Mouse (Mus musculus) myocyte (in vitro differentiated cells): ENCODE results near the gene AI481877. TPM values are rescaled to one million over a fixed set of nuclear protein-coding genes. Genes with fewer than 3 reads are reported as not detected.

Source experiments
- H3K27me3 ChIP-seq: one replicate; pipeline ENCODE4 v1.6.1; 2011; ENCODE audit not compliant: control insufficient read depth, insufficient read depth, insufficient read length
- H3K36me3 ChIP-seq: one replicate; pipeline ENCODE4 v1.6.1; 2011; ENCODE audit not compliant: control insufficient read depth, insufficient read depth
- H3K4me2 ChIP-seq: one replicate; pipeline ENCODE4 v1.6.1; 2011; ENCODE audit warnings: low read depth, control low read depth
- H3K4me3 ChIP-seq: one replicate; pipeline ENCODE4 v1.5.1; 2011; ENCODE audit warnings: mild to moderate bottlenecking, control low read depth, moderate library complexity
- H3K79me2 ChIP-seq: one replicate; pipeline ENCODE4 v1.6.1; 2011; ENCODE audit not compliant: control insufficient read depth, insufficient read depth
- H3ac ChIP-seq: one replicate; pipeline ENCODE4 v1.6.1; 2011; ENCODE audit not compliant: control insufficient read depth, insufficient read length
- CEBPB ChIP-seq: IDR thresholded peaks from 2 replicates; pipeline ENCODE4 v1.6.1; 2011; ENCODE audit warnings: mild to moderate bottlenecking, moderate library complexity; ENCODE audit not compliant: poor library complexity, insufficient read depth, severe bottlenecking
- E2F4 ChIP-seq: IDR thresholded peaks from one replicate; pipeline ENCODE4 v1.6.1; 2011; ENCODE audit warnings: mild to moderate bottlenecking, control low read depth, moderate library complexity; ENCODE audit not compliant: insufficient read depth
- MAX ChIP-seq: IDR thresholded peaks from one replicate; pipeline ENCODE4 v1.6.1; 2011; ENCODE audit warnings: low read depth, mild to moderate bottlenecking, control low read depth
- MYOD1 ChIP-seq, 3 experiments: IDR thresholded peaks; one replicate each; pipeline ENCODE4 v1.6.1; 2011; ENCODE audit warnings: control low read depth in 2 of 3, low read depth in 2 of 3, mild to moderate bottlenecking in 2 of 3, moderate library complexity in 1 of 3; ENCODE audit not compliant: insufficient read length in 2 of 3, control insufficient read depth in 1 of 3
- MYOG ChIP-seq, 3 experiments: IDR thresholded peaks; one replicate each; pipeline ENCODE4 v1.6.1; 2011; ENCODE audit warnings: control low read depth in 2 of 3, low read depth in 2 of 3, mild to moderate bottlenecking in 2 of 3; ENCODE audit not compliant: insufficient read length in 2 of 3, control insufficient read depth in 1 of 3, insufficient read depth in 1 of 3
- POLR2A ChIP-seq: IDR thresholded peaks from one replicate; pipeline ENCODE4 v1.6.1; 2011; ENCODE audit warnings: low read depth, mild to moderate bottlenecking, control low read depth, moderate library complexity; ENCODE audit not compliant: insufficient read length
- POLR2AphosphoS2 ChIP-seq: IDR thresholded peaks from one replicate; pipeline ENCODE4 v1.6.1; 2011; ENCODE audit warnings: low read depth, control low read depth; ENCODE audit not compliant: insufficient read length
- REST ChIP-seq: IDR thresholded peaks from one replicate; pipeline ENCODE4 v1.6.1; 2011; ENCODE audit warnings: mild to moderate bottlenecking, control low read depth, moderate library complexity; ENCODE audit not compliant: insufficient read depth, insufficient read length
- SRF ChIP-seq: IDR thresholded peaks from one replicate; pipeline ENCODE4 v1.6.1; 2011; ENCODE audit warnings: low read depth; ENCODE audit not compliant: control insufficient read depth, insufficient read length
- TCF12 ChIP-seq: IDR thresholded peaks from one replicate; pipeline ENCODE4 v1.6.1; 2011; ENCODE audit warnings: mild to moderate bottlenecking, control low read depth; ENCODE audit not compliant: poor library complexity, insufficient read depth, severe bottlenecking
- TCF3 ChIP-seq: IDR thresholded peaks from one replicate; pipeline ENCODE4 v1.6.1; 2011; ENCODE audit warnings: low read depth, control low read depth; ENCODE audit not compliant: insufficient read length
- USF1 ChIP-seq: IDR thresholded peaks from one replicate; pipeline ENCODE4 v1.6.1; 2011; ENCODE audit warnings: low read depth, mild to moderate bottlenecking, control low read depth, moderate library complexity
- polyA plus RNA-seq: library from polyadenylated mRNA; unstranded; fragments of >200 nt; fragmentation: generic; extraction: Trizol; gene quantifications from one replicate; pipeline ENCODE4 v1.2.1, GENCODE M21; 2012; ENCODE audit warnings: missing spikeins

The AI481877 gene
- polyA plus RNA-seq, 1 experiment, result 0.01 TPM

- no peak overlapping the region for H3ac ChIP-seq
- no peaks in the 10 kb centered on the region for H3K36me3 ChIP-seq
- TF ChIP-seq POLR2A, result no peak
- no peak for TF ChIP-seq TCF12
- no peak for TF ChIP-seq MYOD1 (IDR thresholded peaks at IDR 0.05; ENCODE audit: control insufficient read depth in 1 of 3, insufficient read length in 2 of 3, low read depth in 2 of 3)
- TF ChIP-seq TCF3, result no peak
- TF ChIP-seq REST, result no peak
- no peak for TF ChIP-seq CEBPB
- TF ChIP-seq MAX, result no peak
- TF ChIP-seq USF1, result no peak
- no peak for TF ChIP-seq E2F4
- TF ChIP-seq POLR2AphosphoS2, result no peak
- no peak for TF ChIP-seq MYOG (IDR thresholded peaks at IDR 0.05; ENCODE audit: control insufficient read depth in 1 of 3, insufficient read depth in 1 of 3, insufficient read length in 2 of 3, low read depth in 2 of 3)
- no peak for TF ChIP-seq SRF
- H3K4me2 ChIP-seq, result no peak overlapping the region
- no peaks in the 10 kb centered on the region for H3K27me3 ChIP-seq
- H3K4me3 ChIP-seq, result no peak overlapping the region
- no peaks in the 10 kb centered on the region for H3K79me2 ChIP-seq
These were observed 76.3 kb downstream of the AI481877 start for GRCm38 (mm10) chr4:59062526-59062925.

GRCm38 (mm10) chr4:59057929-59058328, 80.9 kb downstream of the AI481877 start:
- H3K27me3 ChIP-seq, result no peaks in the 10 kb centered on the region
- H3K4me2 ChIP-seq, result no peak overlapping the region
- H3K36me3 ChIP-seq, result no peaks in the 10 kb centered on the region
- TF ChIP-seq CEBPB, result no peak
- no peak for TF ChIP-seq TCF3
- no peak for TF ChIP-seq MYOG (IDR thresholded peaks at IDR 0.05; ENCODE audit: control insufficient read depth in 1 of 3, insufficient read depth in 1 of 3, insufficient read length in 2 of 3, low read depth in 2 of 3)
- no peak for TF ChIP-seq MYOD1 (IDR thresholded peaks at IDR 0.05; ENCODE audit: control insufficient read depth in 1 of 3, insufficient read length in 2 of 3, low read depth in 2 of 3)
- H3ac ChIP-seq, result no peak overlapping the region
- H3K79me2 ChIP-seq, result no peaks in the 10 kb centered on the region
- no peak overlapping the region for H3K4me3 ChIP-seq

- no peaks in the 10 kb centered on the region for H3K79me2 ChIP-seq
- H3K4me2 ChIP-seq, result no peak overlapping the region
- no peak overlapping the region for H3K4me3 ChIP-seq
- no peaks in the 10 kb centered on the region for H3K36me3 ChIP-seq
- H3K27me3 ChIP-seq, result no peaks in the 10 kb centered on the region
- H3ac ChIP-seq, result no peak overlapping the region
- TF ChIP-seq SRF (no peak), E2F4 (no peak), MAX (no peak), TCF12 (no peak), USF1 (no peak), POLR2AphosphoS2 (no peak), MYOG (IDR thresholded peaks at IDR 0.05; ENCODE audit: control insufficient read depth in 1 of 3, insufficient read depth in 1 of 3, insufficient read length in 2 of 3, low read depth in 2 of 3) (no peak), CEBPB (no peak), POLR2A (no peak), TCF3 (no peak), REST (no peak), MYOD1 (IDR thresholded peaks at IDR 0.05; ENCODE audit: control insufficient read depth in 1 of 3, insufficient read length in 2 of 3, low read depth in 2 of 3) (no peak)
These were observed 87.7 kb downstream of the AI481877 start for GRCm38 (mm10) chr4:59051081-59051480.

- no peaks in the 10 kb centered on the region for H3K36me3 ChIP-seq
- TF ChIP-seq TCF12 (no peak), MYOG (IDR thresholded peaks at IDR 0.05; ENCODE audit: control insufficient read depth in 1 of 3, insufficient read depth in 1 of 3, insufficient read length in 2 of 3, low read depth in 2 of 3) (no peak), USF1 (no peak), E2F4 (no peak), POLR2A (no peak), POLR2AphosphoS2 (no peak), SRF (no peak), CEBPB (no peak), REST (no peak), MYOD1 (IDR thresholded peaks at IDR 0.05; ENCODE audit: control insufficient read depth in 1 of 3, insufficient read length in 2 of 3, low read depth in 2 of 3) (no peak), TCF3 (no peak), MAX (no peak)
These were observed 91.6 kb downstream of the AI481877 start for GRCm38 (mm10) chr4:59047222-59047621.

GRCm38 (mm10) chr4:59043891-59044290, 94.9 kb downstream of the AI481877 start:
- Histone ChIP-seq H3K4me2 (no peak overlapping the region), H3K4me3 (no peak overlapping the region), H3ac (no peak overlapping the region), H3K36me3 (peaks cover 17% of the 10 kb centered on the region), H3K79me2 (no peaks in the 10 kb centered on the region), H3K27me3 (no peaks in the 10 kb centered on the region)
- no peak for TF ChIP-seq MAX
- no peak for TF ChIP-seq TCF3
- no peak for TF ChIP-seq E2F4
- no peak for TF ChIP-seq USF1
- no peak for TF ChIP-seq MYOG (IDR thresholded peaks at IDR 0.05; ENCODE audit: control insufficient read depth in 1 of 3, insufficient read depth in 1 of 3, insufficient read length in 2 of 3, low read depth in 2 of 3)
- no peak for TF ChIP-seq POLR2A
- no peak for TF ChIP-seq POLR2AphosphoS2
- no peak for TF ChIP-seq TCF12
- TF ChIP-seq MYOD1 (IDR thresholded peaks at IDR 0.05; ENCODE audit: control insufficient read depth in 1 of 3, insufficient read length in 2 of 3, low read depth in 2 of 3), result no peak
- no peak for TF ChIP-seq CEBPB
- no peak for TF ChIP-seq SRF
- no peak for TF ChIP-seq REST

More at GRCm38 (mm10) chr4:59047222-59047621, 91.6 kb downstream of the AI481877 start:
- Histone ChIP-seq H3K79me2 (no peaks in the 10 kb centered on the region), H3K27me3 (no peaks in the 10 kb centered on the region), H3K4me3 (no peak overlapping the region), H3ac (no peak overlapping the region), H3K4me2 (no peak overlapping the region)
